Mouse (Mus musculus) liver, embryonic 14.5 days (tissue): ENCODE measurements around the gene Gcfc2. TPM values are rescaled to one million over a fixed set of nuclear protein-coding genes. Genes with fewer than 3 reads are reported as not detected.

Experiments used
- ATAC-seq: fragments of 200-750 bp; cut with Nextera tagmentation; 2 replicates; pipeline ENCODE4 v1.8.0; 2017; ENCODE audit warnings: moderate number of reproducible peaks, mild to moderate bottlenecking, moderate library complexity; ENCODE audit not compliant: insufficient read depth
- DNase-seq, 3 experiments: peaks; one replicate each; pipeline ENCODE4 v3.0.0-alpha.2; 2012 to 2013; ENCODE audit warnings: low read depth in 3 of 3, low spot score in 3 of 3
- H3K27ac ChIP-seq: fragments of 300-500 bp; sonication (generic); 2 replicates; pipeline ENCODE4 v1.5.1; 2014; ENCODE audit warnings: moderate library complexity, mild to moderate bottlenecking, control low read depth, inconsistent platforms
- H3K27me3 ChIP-seq: fragments of 300-500 bp; sonication (generic); 2 replicates; pipeline ENCODE4 v1.6.1; 2014; ENCODE audit warnings: mild to moderate bottlenecking, low read length, moderate library complexity; ENCODE audit not compliant: control insufficient read depth, insufficient read depth
- H3K36me3 ChIP-seq: fragments of 300-500 bp; sonication (generic); replicated peaks from 2 replicates; pipeline ENCODE4 v1.6.1; 2014; ENCODE audit warnings: low read depth; ENCODE audit not compliant: control insufficient read depth, insufficient read depth
- H3K4me1 ChIP-seq, 2 experiments: fragments of 200-500 bp in 1 of 2; fragments of 300-500 bp in 1 of 2; sonication (generic) in 1 of 2; replicated peaks; 2 replicates each; pipeline ENCODE4 v1.6.1; 2012 to 2014; ENCODE audit warnings: antibody characterized with exemption in 1 of 2, inconsistent platforms in 1 of 2, low read length in 1 of 2; ENCODE audit not compliant: control insufficient read depth in 2 of 2, insufficient read depth in 2 of 2
- H3K4me2 ChIP-seq: fragments of 300-500 bp; sonication (generic); 2 replicates; pipeline ENCODE4 v1.6.1; 2014; ENCODE audit warnings: low read depth, mild to moderate bottlenecking, control low read depth, moderate library complexity
- H3K4me3 ChIP-seq, 2 experiments: fragments of 200-500 bp in 1 of 2; fragments of 300-500 bp in 1 of 2; sonication (generic) in 1 of 2; 2 replicates each; pipeline ENCODE4 v1.5.1; 2012 to 2014; ENCODE audit warnings: low read depth in 2 of 2, low read length in 2 of 2, mild to moderate bottlenecking in 2 of 2, control low read depth in 1 of 2, inconsistent platforms in 1 of 2, moderate library complexity in 1 of 2; ENCODE audit not compliant: insufficient read depth in 1 of 2
- H3K9ac ChIP-seq: fragments of 300-500 bp; sonication (generic); replicated peaks from 2 replicates; pipeline ENCODE4 v1.6.1; 2014; ENCODE audit warnings: mild to moderate bottlenecking, control low read depth, moderate library complexity
- H3K9me3 ChIP-seq: fragments of 300-500 bp; sonication (generic); 2 replicates; pipeline ENCODE4 v1.6.1; 2016; ENCODE audit warnings: low read length, mixed read lengths; ENCODE audit not compliant: control insufficient read depth
- CTCF ChIP-seq: IDR thresholded peaks from 2 replicates; pipeline ENCODE4 v1.5.1; 2016; ENCODE audit warnings: antibody characterized with exemption, low read depth, control low read depth
- EP300 ChIP-seq: IDR thresholded peaks from 2 replicates; pipeline ENCODE4 v1.6.1; 2016; ENCODE audit warnings: antibody characterized with exemption, low read depth
- WGBS: fragments of 180-500 bp; shearing (Covaris S2); extraction: QIAGEN DNeasy Blood & Tissue Kit; methylation state at CpG from one replicate; pipeline ENCODE4 v1.1.7; 2014; ENCODE audit not compliant: insufficient replicate concordance; 5-methylcytosine and 5-hydroxymethylcytosine counted together
- polyA plus RNA-seq, 2 experiments: library from polyadenylated mRNA; depleted of rRNA in 1 of 2; stranded (reverse) in 1 of 2; unstranded in 1 of 2; fragments of >200 nt; fragmentation: Nextera tagmentation in 1 of 2; extraction: Ambion mirVana in 1 of 2; gene quantifications; 2 replicates each; pipeline versions ENCODE4 v1.2.1 to v1.2.3; 2012 to 2014

Gene Gcfc2
- 2.7 and 4.3 TPM in 2 replicates for polyA plus RNA-seq (2012; rRNA removed)
- polyA plus RNA-seq (2014; fragmentation: Nextera tagmentation; extraction: Ambion mirVana), result 2.5 and 3.1 TPM in 2 replicates

- Histone ChIP-seq H3K9me3 (no peaks in the 10 kb centered on the region), H3K4me3 (peak within 1 kb of the TSS; percentile 95 to 96), H3K36me3 (peaks cover 14% of the 10 kb centered on the region; the same call in 1 of the 2 replicates), H3K27ac (no peak within 1 kb of the TSS), H3K4me1 (peaks cover 0 to 10% of the 10 kb centered on the region in 2 experiments; a peak in 2 of 4 replicates), H3K27me3 (no peaks in the 10 kb centered on the region), H3K9ac (peak within 1 kb of the TSS; percentile 94), H3K4me2 (peak within 1 kb of the TSS; percentile 84)
- TF ChIP-seq EP300, result no peak
- TF ChIP-seq CTCF, result 0 out of 2 replicates have a peak, but pooled peaks have one; percentile 3
- under 1% methylated on average over 36 of the region's 56 CpGs for WGBS
- peak; percentile 79 to 81 (median 80) for DNase-seq
- peak; percentile 93 for ATAC-seq
These were observed at the start of gene Gcfc2 for GRCm38 (mm10) chr6:81923523-81924142. Gene Gcfc2, plus strand, starts transcription at chr6:81923669.

DNA sequence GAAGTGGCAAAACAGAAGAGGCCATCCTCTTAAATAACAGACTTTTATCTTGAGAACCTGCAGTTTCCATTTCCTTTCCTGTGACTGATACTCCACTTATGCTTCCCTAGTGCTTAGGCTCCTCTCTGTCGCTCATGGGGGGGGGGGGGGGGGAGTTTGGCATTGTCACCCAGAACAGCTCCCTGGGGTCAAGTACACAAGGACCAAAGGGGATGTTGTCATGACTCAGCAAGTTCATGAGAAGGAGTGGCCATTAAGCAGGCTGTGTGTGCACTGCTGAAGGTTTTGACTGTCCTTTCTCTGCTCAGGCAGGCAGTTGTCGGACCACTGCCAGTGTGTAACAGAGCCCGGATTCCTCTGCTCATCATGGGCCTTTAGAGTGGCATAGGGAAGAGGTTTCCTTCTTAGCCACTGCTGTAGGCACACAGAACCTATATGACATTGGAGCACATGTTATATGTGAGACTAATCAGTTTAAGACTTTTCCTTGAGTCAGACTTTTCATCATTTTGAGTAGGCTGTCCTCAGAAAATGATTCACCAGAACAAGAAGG, 27.7 kb upstream of the Gcfc2 start:
- Histone ChIP-seq H3K4me2 (no peak overlapping the region), H3K27me3 (no peaks in the 10 kb centered on the region), H3K9me3 (no peaks in the 10 kb centered on the region), H3K9ac (no peak overlapping the region), H3K4me1 (no peaks in the 10 kb centered on the region), H3K27ac (no peak overlapping the region), H3K4me3 (no peak overlapping the region), H3K36me3 (no peaks in the 10 kb centered on the region)
- no peak for TF ChIP-seq CTCF
- no peak for TF ChIP-seq EP300
- ATAC-seq (no peak), DNase-seq (no peak)
- WGBS, result 34% methylated on average over 3 of the region's 3 CpGs

DNA sequence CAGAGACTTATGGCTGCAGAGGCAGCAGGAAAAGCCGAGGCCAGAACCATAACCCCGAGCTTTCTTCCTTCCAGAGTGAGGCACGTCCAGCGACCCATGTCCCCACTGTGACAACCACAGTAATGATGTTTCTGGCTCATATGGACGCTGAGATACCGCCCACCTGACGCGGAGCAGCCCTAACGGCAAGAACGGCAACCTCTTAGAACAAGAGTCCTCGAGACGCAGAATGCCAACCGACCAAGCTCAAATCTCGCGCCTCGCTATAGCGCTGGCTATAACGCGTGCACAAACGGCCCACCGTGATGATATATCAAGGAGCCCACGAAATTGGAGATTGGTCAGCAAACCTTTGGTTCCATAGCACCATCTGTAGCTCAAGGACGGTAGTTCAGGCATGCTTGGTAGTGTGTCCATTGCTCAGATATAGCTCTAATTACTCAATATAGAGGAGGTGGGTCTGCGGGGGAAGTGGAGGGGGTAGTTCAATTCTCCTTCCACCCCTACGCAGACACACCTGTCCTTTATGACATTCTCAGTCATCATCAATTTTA, 13.1 kb upstream of the Gcfc2 start:
- Histone ChIP-seq H3K36me3 (no peaks in the 10 kb centered on the region), H3K27ac (no peak overlapping the region), H3K4me1 (no peaks in the 10 kb centered on the region), H3K27me3 (no peaks in the 10 kb centered on the region), H3K9me3 (no peaks in the 10 kb centered on the region), H3K4me3 (no peak overlapping the region), H3K9ac (no peak overlapping the region), H3K4me2 (no peak overlapping the region)
- 66% methylated on average over 25 of the region's 25 CpGs for WGBS
- TF ChIP-seq CTCF (no peak), EP300 (no peak)
- ATAC-seq (no peak), DNase-seq (no peak)

- WGBS, result 59% methylated on average over 5 of the region's 5 CpGs
- no peak overlapping the region for H3K27ac ChIP-seq
- no peaks in the 10 kb centered on the region for H3K36me3 ChIP-seq
- no peak overlapping the region for H3K4me2 ChIP-seq
- no peaks in the 10 kb centered on the region for H3K4me1 ChIP-seq
- no peak overlapping the region for H3K4me3 ChIP-seq
- no peak for TF ChIP-seq EP300
- no peak for TF ChIP-seq CTCF
- ATAC-seq (no peak), DNase-seq (no peak)
- H3K9ac ChIP-seq, result no peak overlapping the region
- H3K9me3 ChIP-seq, result no peaks in the 10 kb centered on the region
- no peaks in the 10 kb centered on the region for H3K27me3 ChIP-seq
These were observed 12.2 kb upstream of the Gcfc2 start for GRCm38 (mm10) chr6:81911244-81911643.

GRCm38 (mm10) chr6:81911713-81912112, 11.8 kb upstream of the Gcfc2 start:
- no peak for TF ChIP-seq CTCF
- TF ChIP-seq EP300, result no peak
- H3K27ac ChIP-seq, result no peak overlapping the region
- no peak overlapping the region for H3K4me3 ChIP-seq
- H3K36me3 ChIP-seq, result no peaks in the 10 kb centered on the region
- DNase-seq (no peak), ATAC-seq (no peak)
- no peaks in the 10 kb centered on the region for H3K9me3 ChIP-seq
- no peak overlapping the region for H3K4me2 ChIP-seq
- no peak overlapping the region for H3K9ac ChIP-seq
- H3K4me1 ChIP-seq, result no peaks in the 10 kb centered on the region
- H3K27me3 ChIP-seq, result no peaks in the 10 kb centered on the region
- 76% methylated on average over 4 of the region's 4 CpGs for WGBS
